Mouse (Mus musculus) erythroblast, embryonic 14.5 days (primary cell): ENCODE results near the gene Il1rl2.

Experiments
- GATA1 ChIP-seq: IDR thresholded peaks from 2 replicates; pipeline ENCODE4 v1.6.1; 2012; ENCODE audit warnings: low read length, inconsistent platforms, mixed read lengths
- TAL1 ChIP-seq: IDR thresholded peaks from 3 replicates; pipeline ENCODE4 v1.6.1; 2012; ENCODE audit warnings: low read length, inconsistent platforms, mixed read lengths

DNA sequence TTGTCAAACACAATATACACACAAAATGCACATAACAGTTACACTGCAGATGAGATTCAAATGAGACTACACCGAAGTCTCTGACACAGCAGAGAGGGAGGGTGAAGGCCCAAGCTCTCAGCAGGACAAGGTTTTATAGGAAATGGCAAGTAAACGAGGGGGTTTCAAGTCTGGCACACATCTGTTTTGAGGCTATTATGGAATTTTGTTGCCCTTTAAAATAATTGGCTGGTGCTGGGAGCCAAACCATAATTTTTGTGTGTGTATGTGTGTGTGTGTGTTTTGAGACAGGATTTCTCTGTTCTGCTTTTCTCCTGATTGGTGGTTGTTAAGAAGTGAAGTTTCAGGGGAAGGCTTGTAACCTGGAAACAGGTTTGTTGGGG lies 28.5 kb downstream of the Il1rl2 start:
- TF ChIP-seq GATA1, result no peak
- TF ChIP-seq TAL1, result no peak
